Mouse (Mus musculus) ES-Bruce4 (cell line): ENCODE results near the gene Ptgfrn.

Experiments
- CTCF ChIP-seq: IDR thresholded peaks from one replicate; pipeline ENCODE4 v1.8.1; 2011; ENCODE audit warnings: low read depth, low read length
- POLR2A ChIP-seq: IDR thresholded peaks from one replicate; pipeline ENCODE4 v1.8.1; 2011; ENCODE audit warnings: low read length; ENCODE audit not compliant: insufficient read depth

DNA sequence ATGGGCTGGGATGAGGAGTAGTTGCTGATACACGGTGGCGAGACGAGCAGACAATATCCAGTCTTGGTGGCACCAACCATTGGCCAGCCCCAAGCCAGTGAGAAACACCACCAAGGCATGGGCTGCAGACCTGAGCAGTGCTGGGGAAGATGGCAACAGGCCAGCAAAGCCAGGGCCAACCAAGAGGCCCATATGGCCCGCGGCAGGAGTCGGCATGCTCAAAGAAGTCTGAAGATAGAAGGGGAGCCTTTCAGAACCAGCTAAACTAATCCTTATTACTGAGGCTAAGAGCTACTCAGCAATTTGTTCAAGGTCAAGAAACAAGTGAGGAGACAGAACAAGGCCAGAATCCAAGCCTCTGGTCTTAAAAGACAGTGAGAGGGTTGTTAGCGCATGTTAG, 8.9 kb downstream of the Ptgfrn start:
- TF ChIP-seq CTCF (no peak), POLR2A (no peak)
